Mouse (Mus musculus) liver (tissue): ENCODE data around the gene Larp4b.
A peak's percentile ranks its signal among the peaks of the same experiment; 100 is the strongest.

ENCODE experiments used
- DNase-seq: peaks from one replicate; pipeline ENCODE4 v3.0.0-alpha.2; 2020; ENCODE audit warnings: mixed read lengths

Larp4b gene

DNA sequence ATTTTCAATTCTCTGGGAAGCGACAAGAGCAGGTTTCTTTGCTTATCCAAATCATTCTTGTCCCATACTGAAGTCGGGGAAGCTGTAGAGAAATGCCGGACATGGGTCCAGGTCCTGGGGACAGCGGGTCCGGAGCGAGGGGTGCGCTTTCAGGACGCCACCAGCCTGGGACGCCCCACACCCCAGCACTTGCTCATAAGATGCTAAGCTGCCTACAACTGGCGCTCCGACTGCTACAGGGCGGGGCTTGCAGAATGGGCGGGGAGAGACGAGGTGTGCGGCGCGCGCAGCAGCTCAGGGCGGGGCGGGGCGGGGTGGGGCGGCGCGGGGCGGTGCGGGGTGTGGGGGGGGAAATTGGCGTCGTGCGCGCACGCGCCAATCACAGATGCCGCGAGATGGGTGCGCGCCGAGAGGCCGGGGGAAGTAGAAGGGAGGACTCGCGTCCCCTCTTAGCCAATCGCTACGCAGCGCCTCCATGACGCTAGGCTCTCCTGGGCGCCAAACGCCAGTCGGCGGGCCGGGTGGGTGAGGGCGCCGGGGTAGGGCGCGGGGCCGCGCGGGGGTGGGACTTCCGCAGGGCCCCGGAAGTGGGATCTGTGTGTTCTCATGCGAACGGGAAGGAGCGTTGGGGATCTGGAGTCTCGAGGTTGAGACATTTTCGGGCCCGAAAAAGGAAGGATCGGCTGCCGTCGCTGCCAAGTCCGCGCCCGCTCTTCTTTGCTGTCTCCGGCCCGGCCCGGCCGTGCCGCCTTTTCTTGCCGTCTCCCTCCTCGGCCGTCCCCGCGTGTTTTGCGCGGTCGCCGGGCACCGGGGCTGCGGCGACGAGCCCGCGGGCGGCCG lies at the start of gene Larp4b:
Larp4b (plus strand) TSS at position 566 of the 840 bp plus-strand sequence.
- DNase-seq: peak; percentile 98

DNA sequence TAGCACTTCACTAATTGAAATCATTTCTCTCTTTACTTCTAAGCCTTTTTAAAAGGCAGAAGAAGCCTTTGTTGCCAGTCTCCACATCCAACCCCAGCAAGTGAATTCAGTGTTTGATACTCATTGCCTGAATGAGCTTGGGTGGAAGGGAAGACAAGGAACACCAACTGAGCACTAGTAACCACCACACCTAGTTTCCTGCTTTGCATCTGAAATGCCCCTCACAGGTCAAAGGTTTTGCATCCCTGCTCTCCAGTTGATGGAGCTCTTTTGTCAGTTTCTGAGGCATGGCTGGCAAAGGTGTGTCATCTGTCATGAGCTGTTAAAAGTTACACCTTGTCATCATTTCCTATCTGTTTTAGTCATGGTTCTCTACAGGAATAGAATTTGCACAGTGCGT lies 49.0 kb upstream of the Larp4b start:
- no peak for DNase-seq

DNA sequence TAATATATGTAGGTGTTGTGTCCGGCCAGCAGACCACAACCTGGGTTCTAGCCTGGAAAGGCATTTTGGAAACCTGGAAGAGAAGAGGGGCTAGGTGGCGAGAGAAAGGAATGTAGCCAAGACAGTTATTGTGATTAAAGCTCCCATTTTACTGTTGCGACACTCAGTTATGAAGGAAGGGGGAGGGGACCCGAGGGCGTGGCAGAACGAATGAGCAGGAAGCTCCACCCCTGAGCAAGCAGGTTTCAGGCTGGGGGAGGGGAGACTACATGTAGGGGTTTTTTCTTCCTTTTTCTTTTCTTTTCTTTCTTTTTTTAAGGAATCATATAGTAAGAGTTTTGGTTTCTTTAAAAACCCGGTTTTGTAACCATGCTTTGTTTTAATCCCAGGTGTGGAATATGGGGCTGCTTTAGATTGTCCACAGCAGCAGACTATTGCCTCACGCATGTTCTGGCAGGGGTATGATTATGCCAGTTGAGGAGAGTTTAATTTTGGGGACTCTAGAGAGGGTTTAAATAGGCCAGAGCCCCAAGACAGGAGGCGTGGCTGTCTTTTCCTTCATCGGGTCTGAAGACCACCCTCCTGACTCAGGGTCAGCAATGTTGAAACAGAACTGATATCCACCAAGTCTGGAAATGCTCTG lies 41.5 kb upstream of the Larp4b start:
- peak; percentile 72 for DNase-seq

DNA sequence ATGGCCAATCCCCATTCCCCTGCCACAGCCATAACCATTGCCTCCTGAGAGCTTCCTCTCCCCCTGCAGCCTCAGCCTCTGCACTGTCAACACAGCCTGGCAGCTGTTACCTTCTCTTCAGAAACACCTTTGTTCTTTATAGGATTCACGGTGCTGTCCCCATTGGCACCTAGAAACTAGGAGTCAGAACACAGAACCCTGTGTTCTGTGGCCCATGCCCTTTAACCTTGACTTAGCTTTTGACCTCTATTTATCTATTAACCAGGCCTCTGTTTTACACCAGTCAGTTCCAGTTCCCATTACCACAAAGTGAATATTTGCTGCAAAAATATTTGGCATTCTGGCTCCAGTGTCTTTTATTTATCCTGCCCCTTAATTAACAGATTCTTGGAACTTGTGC lies 36.4 kb upstream of the Larp4b start:
- DNase-seq: peak; percentile 9

DNA sequence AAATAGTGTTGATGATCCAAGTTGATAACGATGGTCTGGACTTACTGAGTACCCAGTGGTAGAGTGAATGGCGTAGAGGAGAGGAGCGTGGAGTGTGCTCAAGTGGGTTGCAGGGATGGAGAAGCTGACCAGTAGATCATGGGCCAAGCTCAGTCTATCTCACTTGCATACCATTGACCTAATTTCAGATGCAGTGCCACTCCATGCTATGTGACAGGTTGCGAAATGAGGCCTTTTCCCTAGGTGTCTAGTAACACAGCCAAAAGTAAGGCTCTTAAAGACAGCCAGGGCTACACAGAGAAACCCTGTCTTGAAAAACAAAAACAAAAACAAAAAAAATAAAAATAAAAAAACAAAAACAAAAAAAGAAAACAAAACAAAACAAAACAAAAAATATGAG lies 35.0 kb upstream of the Larp4b start:
- no peak for DNase-seq

DNA sequence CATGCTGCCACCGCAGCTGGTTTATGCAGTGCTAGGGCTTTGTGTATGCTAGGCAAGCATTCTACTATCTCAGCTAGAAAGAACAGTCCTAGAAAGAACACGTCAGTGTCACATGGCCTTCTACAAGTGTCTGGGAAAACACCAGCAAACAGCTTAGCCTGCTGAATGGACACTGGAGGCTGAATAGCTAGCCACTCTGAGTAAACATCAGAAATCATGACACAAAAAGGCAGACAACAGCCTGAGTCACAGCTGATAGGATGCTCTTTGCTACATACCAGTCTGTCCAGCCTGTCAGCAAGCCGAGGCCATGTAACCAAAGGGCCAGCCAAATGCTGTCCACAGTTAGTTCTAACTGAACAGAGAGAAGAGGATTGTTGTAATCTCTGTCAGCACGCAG lies 32.3 kb upstream of the Larp4b start:
- DNase-seq: no peak

DNA sequence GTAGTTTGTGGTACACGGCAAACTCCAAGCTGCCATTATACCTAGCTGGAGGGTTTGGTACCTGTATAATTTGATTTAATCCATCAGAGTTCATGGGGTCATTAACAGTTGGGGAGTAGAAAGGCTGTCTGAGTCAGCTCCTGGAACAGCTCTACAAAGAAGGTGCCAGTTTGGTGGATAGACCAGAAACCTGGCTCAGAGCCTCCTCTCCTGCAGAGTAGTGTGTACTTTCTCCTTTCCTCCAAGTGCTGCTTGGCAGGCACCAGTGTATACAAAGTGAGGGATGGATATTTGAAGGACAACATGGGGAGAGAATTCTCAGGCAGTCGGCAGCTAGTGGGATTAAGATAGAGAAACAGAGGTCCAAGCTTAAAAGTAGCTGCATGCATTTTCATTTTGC lies 29.5 kb upstream of the Larp4b start:
- DNase-seq: no peak

DNA sequence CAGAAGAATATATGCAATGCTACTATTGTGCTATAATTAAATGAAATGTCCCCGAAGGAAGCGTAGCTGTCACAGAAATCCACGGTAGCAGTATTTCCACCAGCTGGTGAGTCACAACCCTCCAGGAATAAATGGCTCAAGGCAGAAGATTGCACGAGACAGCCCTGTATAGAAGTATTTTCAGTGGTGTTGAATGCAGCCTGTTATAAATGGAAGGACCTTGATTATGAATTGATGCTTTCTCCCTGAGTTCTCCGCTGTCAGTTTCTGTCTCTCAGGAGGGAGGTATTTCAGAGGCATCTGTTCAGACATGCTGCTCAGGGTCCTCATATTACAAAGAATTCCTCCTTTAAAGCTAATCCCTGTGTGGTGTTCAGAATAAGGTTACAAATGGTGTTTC lies 27.6 kb upstream of the Larp4b start:
- DNase-seq: no peak

DNA sequence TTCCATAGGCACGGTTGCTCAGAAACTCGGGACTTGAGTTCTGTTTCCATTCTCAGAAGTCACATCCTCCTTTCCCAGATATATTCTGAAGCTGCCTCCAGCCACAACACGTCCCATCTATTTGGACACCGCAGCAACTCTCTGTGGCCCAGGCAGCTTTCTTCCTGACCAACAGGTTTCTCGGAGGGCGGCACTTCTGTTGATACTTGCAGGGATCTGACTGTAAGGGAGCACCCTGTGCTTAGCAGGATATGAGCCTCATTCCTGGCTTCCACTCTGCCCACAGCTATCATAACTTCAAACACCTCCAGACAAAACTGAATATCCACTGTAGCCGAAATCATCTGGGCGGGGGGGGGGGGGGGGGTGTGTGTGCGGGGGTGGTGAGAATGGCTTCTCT lies 22.7 kb upstream of the Larp4b start:
- no peak for DNase-seq

DNA sequence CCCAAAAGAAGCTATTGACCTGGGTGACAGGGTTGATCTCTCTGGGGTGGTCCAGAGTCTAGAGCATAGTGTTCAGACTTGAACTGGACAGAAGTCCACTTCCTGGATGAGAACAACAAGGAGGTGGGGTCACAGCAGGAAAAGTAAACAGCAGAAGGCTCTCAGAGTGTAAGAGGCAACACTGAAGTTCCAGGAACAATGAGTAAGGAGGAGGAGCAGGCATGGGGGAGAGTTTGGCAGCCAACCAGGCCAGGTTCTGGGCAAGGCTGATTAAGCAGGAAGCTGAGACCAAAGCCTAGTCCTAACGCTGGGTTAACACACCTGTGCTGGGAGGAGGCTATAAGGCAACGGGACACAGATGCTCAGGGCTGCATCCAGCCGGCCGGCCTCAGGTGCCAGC lies 19.9 kb upstream of the Larp4b start:
- DNase-seq: no peak

DNA sequence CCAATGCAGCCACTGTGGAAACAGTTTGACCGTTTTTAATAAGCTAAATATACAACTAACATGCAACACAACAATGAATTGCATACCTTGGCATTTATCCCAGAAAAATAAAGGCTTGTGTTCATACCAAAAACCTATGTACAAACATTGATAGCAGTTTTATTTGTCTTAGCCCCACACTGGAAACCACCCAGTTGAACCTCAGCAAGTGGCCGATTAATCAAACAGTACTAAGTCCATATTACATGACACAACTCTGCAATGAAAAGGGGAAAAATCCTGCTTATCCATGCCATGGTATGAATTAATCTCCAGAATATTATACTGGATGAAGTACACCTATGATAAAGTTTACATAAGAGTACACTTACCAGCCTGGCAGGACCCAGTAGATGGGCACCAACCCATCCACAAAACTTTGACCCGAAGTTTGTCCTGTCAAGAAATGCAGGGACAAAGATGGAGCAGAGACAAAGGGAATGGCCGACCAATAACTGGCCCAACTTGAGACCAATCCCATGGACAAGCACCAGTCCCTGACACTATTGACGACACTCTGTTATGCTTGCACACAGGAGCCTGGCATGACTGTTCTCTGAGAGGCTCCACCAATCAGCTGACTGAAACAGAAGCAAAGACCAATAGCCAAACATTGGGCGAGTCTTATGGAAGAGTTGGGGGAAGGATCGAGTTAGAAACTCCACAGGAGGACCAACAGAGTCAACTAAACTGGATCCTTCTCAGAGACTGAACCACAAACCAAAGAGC lies 17.7 kb upstream of the Larp4b start:
- no peak for DNase-seq

DNA sequence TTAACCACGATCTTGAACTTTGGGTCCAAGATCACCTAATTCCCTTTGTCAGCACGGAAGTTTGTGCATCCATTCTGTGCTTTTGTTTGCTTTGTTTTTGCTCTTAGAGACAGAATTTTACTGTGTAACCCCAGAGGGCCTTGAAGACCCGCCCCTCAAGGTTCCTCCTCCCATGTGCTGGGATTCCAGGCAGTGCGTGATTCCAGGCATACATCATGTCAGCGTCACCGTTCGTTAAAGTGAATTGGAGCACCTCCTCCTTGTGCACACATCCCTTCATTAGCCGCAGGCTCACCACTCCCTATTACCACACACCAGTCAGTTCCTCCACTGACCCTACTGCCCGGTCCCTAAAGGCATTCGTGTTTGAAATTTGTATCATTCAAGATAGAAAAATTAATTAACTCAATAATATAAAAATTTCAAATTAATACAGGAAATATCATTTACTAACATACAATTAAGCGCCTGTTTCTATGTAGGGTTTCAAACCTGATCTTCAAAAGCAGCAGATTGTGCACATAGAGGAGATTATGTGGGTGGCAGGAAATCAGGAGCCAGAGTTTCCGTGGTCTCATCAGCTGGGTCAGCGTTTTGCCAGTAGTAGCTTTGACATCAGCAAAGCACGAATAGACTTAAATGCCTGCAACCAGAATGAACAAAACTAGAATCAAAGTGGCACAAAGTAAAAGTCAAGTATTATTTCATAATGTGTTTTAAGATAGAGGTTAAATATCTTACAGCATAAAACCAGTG lies 11.4 kb upstream of the Larp4b start:
- no peak for DNase-seq

DNA sequence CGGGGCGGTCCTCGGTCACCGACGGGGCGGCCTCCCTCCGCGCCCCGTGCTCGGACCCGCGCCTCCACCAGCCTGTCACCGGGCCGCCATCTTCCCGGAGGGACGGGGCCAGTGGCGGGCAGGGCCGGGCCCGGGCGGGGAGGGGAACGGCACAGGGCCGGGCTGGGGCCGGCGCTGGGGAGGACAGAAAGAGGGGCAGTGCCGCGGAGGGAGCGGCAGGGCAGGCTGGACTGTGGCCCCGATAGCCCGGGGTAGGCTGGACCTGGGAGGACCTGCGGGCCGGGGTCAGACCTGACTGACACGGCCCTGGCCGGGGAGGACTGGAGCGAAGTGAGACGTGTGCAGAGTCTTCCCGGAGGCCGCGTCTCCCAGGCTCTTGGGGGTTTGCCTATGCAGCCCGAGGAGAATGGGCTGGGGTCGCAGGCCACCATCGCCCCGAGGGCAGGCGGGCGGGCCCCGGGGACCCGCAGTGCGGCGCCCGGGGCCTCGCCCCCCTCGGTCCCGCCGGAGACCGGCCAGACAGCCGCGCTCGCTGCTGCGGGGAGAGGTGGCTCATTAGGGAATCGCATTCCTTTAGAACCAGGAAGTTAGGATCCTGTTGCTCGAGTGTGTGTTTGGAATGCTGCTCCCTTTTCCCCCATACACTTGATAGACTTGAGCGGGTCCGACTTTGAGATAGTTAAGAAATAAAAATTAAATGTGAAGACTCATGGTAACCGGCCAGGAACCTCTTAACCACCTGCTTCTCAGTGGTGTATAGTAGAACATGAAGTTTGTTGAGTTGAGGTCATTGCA lies 702 bp downstream of the Larp4b start:
- DNase-seq: peak; percentile 61

DNA sequence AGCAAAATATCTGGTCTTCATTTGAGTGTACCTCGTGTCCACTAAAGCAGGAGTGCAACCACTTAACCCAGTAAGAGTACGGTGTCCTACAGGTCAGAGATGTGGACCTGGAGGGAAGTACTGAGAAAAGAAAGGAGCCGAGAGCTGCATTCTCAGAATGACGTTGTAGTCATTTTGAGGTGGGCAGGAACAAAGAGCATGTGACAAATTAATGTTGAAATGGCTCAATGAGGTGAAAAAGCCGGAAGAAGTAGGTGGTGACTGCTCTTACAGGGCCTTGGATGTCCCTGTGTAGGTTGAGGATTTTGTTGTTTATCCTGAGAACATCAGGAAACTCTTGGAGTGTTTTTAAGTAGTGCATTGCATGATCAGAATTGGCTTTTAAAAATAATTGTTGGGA lies 5.6 kb downstream of the Larp4b start:
- no peak for DNase-seq

DNA sequence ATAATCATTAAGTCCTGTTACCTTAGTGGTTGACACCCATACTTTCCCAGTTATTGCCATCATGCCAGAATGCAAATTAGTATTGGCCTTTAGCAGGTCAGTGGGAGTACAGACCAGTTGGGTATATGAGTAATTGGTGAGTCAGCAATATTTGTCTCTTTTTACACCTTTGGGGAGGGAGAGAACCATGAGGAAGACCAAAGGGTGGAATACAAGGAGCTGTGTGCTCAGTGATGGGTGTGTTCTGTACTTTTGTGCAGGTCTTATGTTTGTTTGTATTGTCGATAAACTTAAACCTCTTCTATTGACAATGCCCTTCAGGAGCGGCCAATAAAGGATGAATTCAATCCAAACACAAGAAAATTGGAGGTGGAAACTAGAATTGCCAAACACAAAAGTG lies 6.8 kb downstream of the Larp4b start:
- no peak for DNase-seq

DNA sequence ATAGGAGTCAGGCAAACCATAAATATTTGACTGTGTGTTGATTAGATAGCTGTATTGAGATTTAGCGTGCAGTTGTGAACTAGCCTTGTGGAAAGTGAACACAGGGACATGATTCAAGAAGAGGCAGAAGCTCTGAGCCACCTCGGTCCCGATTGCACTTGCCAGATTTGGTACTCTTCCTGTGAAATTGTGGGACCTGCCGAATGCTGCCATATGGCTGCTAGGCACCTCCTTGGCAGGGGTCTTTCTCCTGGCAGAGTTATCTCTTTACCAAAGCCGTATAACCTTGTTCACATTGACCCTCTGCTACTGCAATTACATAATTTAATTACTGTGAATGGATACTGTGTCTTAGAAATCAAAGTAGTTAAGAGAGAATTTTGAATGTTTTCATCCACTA lies 12.6 kb downstream of the Larp4b start:
- no peak for DNase-seq

DNA sequence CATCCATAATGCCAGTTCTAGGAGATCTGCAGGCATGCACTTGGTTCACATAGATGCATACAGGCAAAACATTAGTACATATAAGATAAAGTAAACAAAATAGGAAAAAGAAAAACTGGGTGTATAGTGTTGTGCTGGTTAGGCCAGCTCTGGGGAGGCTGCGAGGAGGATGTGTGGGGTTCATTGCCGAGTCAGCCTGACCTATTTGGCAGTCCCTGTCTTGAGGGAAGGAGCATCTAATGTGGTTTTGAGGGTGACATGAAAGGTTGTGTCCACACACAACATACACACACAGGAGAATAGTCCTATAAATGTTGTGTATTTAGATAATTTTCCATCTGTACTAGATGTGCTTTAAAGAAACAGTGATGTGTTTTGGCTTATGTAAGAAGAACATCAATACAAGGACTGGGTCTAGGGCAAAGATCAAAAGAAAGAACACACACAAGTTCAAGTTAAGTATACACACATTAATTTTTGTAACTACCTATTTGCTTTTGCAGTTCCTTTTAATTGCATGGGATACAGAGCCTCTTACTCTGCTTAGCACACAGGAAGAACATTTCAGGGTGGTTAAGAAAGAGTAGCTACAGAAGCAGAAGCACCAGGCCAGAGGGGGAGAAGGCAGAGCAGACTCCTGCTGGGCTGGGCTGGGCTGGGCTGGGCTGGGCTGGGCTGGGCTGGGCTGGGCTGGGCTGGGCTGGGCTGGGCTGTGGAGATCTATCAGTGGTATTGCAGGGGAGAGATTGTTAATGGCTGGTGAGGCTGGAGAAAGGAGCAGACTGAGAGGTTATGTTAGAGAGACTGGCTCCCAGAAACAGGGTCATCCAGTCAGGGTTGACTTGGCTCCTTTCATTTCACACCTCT lies 13.5 kb downstream of the Larp4b start:
- peak; percentile 58 for DNase-seq

DNA sequence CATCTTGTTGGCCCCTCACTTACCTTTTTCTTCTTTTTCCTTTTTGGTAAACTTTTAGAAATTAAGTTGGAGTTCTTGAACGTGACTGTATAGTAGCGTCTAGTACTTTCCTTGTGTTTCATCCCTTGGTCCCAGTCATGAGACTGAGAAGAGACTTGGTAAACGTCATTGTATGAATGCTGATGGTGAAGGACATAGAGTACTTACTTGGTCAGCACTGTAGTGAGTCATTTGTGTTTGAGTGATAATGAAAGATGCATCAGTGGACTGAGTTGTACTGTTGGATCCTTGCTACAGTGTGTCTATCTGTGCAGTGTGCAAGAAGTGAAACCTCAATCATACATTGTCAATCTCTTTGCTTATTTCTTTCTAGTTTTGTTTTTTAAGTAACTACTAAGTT lies 20.1 kb downstream of the Larp4b start:
- no peak for DNase-seq

DNA sequence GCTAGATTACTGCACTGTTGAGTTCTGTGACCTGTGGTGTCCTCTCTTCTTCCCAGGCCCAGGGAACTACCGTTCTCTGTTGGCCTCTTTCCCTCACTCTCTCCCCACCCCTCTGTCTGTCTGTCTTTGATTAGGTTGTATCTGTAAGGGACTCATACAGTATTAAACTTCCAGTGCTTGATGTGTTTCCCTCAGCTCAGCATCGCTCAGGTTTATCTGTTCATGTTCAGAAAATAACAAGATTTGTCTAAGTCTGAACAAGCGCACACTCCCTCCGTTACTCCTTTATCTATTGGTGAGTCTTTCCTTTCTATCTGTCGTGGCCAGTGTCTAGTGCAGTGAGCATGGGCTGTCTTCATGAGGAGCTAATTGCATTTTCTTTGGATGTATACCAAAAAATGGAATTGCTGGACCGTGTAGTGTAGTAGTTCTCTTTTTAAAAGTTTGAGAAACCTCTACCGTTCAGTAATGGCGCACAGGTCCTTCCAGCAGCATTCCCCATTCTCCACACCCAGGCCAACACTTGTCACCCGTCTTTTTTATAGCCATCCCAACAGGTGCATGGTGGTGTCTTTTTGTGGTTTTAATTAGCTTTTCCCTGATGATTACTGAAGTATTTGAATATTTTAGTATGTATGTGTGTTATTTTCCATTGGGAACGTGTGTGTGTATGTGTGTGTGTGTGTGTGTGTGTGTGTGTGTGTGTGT lies 27.3 kb downstream of the Larp4b start:
- peak; percentile 19 for DNase-seq

DNA sequence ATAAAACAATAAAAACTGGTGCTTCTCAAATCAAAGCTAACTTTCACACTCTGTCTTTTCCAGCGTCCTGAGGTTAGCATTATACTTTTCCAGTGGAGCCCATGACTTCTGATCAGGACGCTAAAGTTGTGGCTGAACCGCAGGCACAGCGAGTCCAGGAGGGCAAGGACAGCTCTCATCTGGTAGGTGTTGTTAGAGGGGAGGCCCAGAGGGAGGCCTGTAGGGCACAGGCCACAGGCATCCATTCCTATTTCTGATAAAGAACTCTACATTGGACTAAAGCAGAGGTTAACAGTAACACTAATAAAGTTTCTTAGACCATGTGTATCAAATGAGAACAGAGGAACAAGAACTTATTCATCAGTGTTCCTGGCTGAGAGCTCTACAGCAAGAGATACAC lies 28.4 kb downstream of the Larp4b start:
- DNase-seq: no peak

DNA sequence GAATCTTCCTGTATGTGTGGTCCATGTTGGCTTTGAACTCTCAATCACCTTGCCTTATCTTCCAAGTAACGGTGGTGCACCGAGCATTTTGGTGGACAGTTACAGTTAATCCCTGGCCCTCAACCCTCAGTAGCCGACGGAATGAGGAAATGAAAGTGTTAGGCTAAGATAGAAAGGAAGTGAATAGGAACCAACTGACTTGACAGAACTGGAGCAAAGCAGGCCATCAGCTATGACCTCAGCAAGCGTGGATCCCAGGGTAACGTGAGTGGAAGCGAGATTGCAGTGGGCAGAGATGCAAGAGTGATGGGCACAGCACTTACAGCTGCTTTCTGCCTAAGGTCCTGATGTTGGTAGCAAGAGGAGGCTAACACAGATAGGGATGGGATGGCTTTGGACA lies 31.5 kb downstream of the Larp4b start:
- DNase-seq: no peak
